Mouse (Mus musculus) MEL (cell line): ENCODE results near the gene Tmem150a. TPM values are rescaled to one million over a fixed set of nuclear protein-coding genes. Genes with fewer than 3 reads are reported as not detected.
A peak's percentile ranks its signal among the peaks of the same experiment; 100 is the strongest.

Experiments
- DNase-seq: peaks from one replicate; pipeline ENCODE4 v3.0.0; 2011; ENCODE audit warnings: low read depth, low spot score
- H3K27ac ChIP-seq: 2 replicates; pipeline ENCODE4 v1.5.1; 2012; ENCODE audit warnings: low read depth, mild to moderate bottlenecking, control low read depth, low read length, moderate library complexity; ENCODE audit not compliant: control insufficient read depth
- H3K27me3 ChIP-seq, 2 experiments: fragments of 150-350 bp in 1 of 2; sonication (generic) in 1 of 2; 2 replicates each; pipeline ENCODE4 v1.6.1; 2012; ENCODE audit warnings: low read length in 2 of 2, mild to moderate bottlenecking in 2 of 2, improper control_type of control experiment in 1 of 2, moderate library complexity in 1 of 2; ENCODE audit not compliant: insufficient read depth in 2 of 2, control insufficient read depth in 1 of 2
- H3K36me3 ChIP-seq, 2 experiments: 2 replicates each; pipeline ENCODE4 v1.6.1; 2012 to 2014; ENCODE audit warnings: low read length in 2 of 2, improper control_type of control experiment in 1 of 2, inconsistent platforms in 1 of 2, mild to moderate bottlenecking in 1 of 2; ENCODE audit not compliant: insufficient read depth in 2 of 2, control insufficient read depth in 1 of 2
- H3K4me1 ChIP-seq, 2 experiments: fragments of 150-350 bp in 1 of 2; sonication (generic) in 1 of 2; 2 replicates each; pipeline ENCODE4 v1.6.1; 2012; ENCODE audit warnings: low read length in 2 of 2, improper control_type of control experiment in 1 of 2, mild to moderate bottlenecking in 1 of 2; ENCODE audit not compliant: insufficient read depth in 2 of 2, control insufficient read depth in 1 of 2
- H3K4me3 ChIP-seq, 2 experiments: fragments of 150-350 bp in 1 of 2; sonication (generic) in 1 of 2; 2 replicates each; pipeline ENCODE4 v1.5.1; 2012; ENCODE audit warnings: low read depth in 2 of 2, low read length in 2 of 2, mild to moderate bottlenecking in 2 of 2, moderate library complexity in 2 of 2, control low read depth in 1 of 2, improper control_type of control experiment in 1 of 2; ENCODE audit not compliant: control insufficient read depth in 1 of 2, insufficient read depth in 1 of 2
- H3K79me2 ChIP-seq: 2 replicates; pipeline ENCODE4 v1.6.1; 2012; ENCODE audit warnings: mild to moderate bottlenecking, low read length, moderate library complexity; ENCODE audit not compliant: control insufficient read depth, poor library complexity, insufficient read depth
- H3K9ac ChIP-seq: 2 replicates; pipeline ENCODE4 v1.6.1; 2012; ENCODE audit warnings: low read depth, mild to moderate bottlenecking, control low read depth, low read length, moderate library complexity; ENCODE audit not compliant: control insufficient read depth, poor library complexity, severe bottlenecking
- H3K9me3 ChIP-seq: fragments of 150-350 bp; sonication (generic); replicated peaks from 2 replicates; pipeline ENCODE4 v1.6.1; 2012; ENCODE audit warnings: mild to moderate bottlenecking, low read length, improper control_type of control experiment, moderate library complexity; ENCODE audit not compliant: insufficient read depth
- BHLHE40 ChIP-seq: IDR thresholded peaks from 2 replicates; pipeline ENCODE4 v1.6.1; 2012; ENCODE audit warnings: low read depth, mild to moderate bottlenecking, inconsistent platforms, low read length, improper control_type of control experiment, borderline replicate concordance
- CHD1 ChIP-seq: IDR thresholded peaks from 2 replicates; pipeline ENCODE4 v1.6.1; 2012; ENCODE audit warnings: low read depth, mild to moderate bottlenecking, inconsistent platforms, low read length, improper control_type of control experiment
- CTCF ChIP-seq, 3 experiments: IDR thresholded peaks in 2 of 3; conservative IDR thresholded peaks in 1 of 3; 2 replicates each; pipeline ENCODE4 v1.5.1; 2011 to 2012; ENCODE audit warnings: low read length in 3 of 3, low read depth in 2 of 3, mild to moderate bottlenecking in 2 of 3, improper control_type of control experiment in 1 of 3, inconsistent platforms in 1 of 3, mixed read lengths in 1 of 3, moderate library complexity in 1 of 3; ENCODE audit not compliant: control insufficient read depth in 1 of 3, insufficient read depth in 1 of 3, poor library complexity in 1 of 3, severe bottlenecking in 1 of 3
- E2F4 ChIP-seq: IDR thresholded peaks from 2 replicates; pipeline ENCODE4 v1.6.1; 2011; ENCODE audit warnings: low read depth, low read length, improper control_type of control experiment, borderline replicate concordance
- EP300 ChIP-seq, 2 experiments: IDR thresholded peaks; 2 replicates each; pipeline ENCODE4 v1.6.1; 2011; ENCODE audit warnings: improper control_type of control experiment in 2 of 2, low read length in 2 of 2, low read depth in 1 of 2, mild to moderate bottlenecking in 1 of 2
- GABPA ChIP-seq: IDR thresholded peaks from 2 replicates; pipeline ENCODE4 v1.6.1; 2012; ENCODE audit warnings: low read depth, mild to moderate bottlenecking, inconsistent platforms, low read length, improper control_type of control experiment, moderate library complexity
- HCFC1 ChIP-seq: IDR thresholded peaks from 2 replicates; pipeline ENCODE4 v1.6.1; 2012; ENCODE audit warnings: low read depth, mild to moderate bottlenecking, inconsistent platforms, low read length, improper control_type of control experiment, moderate library complexity
- KAT2A ChIP-seq: conservative IDR thresholded peaks from 2 replicates; pipeline ENCODE4 v1.6.1; 2012; ENCODE audit warnings: low read depth, low read length, improper control_type of control experiment, inconsistent platforms
- MAX ChIP-seq: IDR thresholded peaks from 2 replicates; pipeline ENCODE4 v1.6.1; 2011; ENCODE audit warnings: low read length, improper control_type of control experiment
- MYB ChIP-seq: IDR thresholded peaks from 2 replicates; pipeline ENCODE4 v1.6.1; 2011; ENCODE audit warnings: mild to moderate bottlenecking, low read depth, low read length, improper control_type of control experiment
- MYC ChIP-seq: IDR thresholded peaks from 2 replicates; pipeline ENCODE4 v1.6.1; 2011; ENCODE audit warnings: low read depth, mild to moderate bottlenecking, low read length, improper control_type of control experiment, moderate library complexity
- NRF1 ChIP-seq: IDR thresholded peaks from 2 replicates; pipeline ENCODE4 v1.6.1; 2014; ENCODE audit warnings: low read depth, mild to moderate bottlenecking, inconsistent platforms, low read length, improper control_type of control experiment, moderate library complexity; ENCODE audit not compliant: poor library complexity, insufficient read depth, severe bottlenecking
- POLR2A ChIP-seq, 2 experiments: IDR thresholded peaks; 2 replicates each; pipeline ENCODE4 v1.6.1; 2011 to 2012; ENCODE audit warnings: low read length in 2 of 2, mild to moderate bottlenecking in 2 of 2, control low read depth in 1 of 2, improper control_type of control experiment in 1 of 2, low read depth in 1 of 2, moderate library complexity in 1 of 2; ENCODE audit not compliant: control insufficient read depth in 1 of 2, insufficient read depth in 1 of 2, poor library complexity in 1 of 2
- POLR2AphosphoS2 ChIP-seq: IDR thresholded peaks from 2 replicates; pipeline ENCODE4 v1.6.1; 2011; ENCODE audit warnings: low read length, improper control_type of control experiment
- RAD21 ChIP-seq: IDR thresholded peaks from 2 replicates; pipeline ENCODE4 v1.6.1; 2011; ENCODE audit warnings: mild to moderate bottlenecking, low read depth, low read length, improper control_type of control experiment
- SIN3A ChIP-seq: IDR thresholded peaks from 2 replicates; pipeline ENCODE4 v1.6.1; 2012; ENCODE audit warnings: low read length, improper control_type of control experiment, inconsistent platforms
- SMC3 ChIP-seq: IDR thresholded peaks from 2 replicates; pipeline ENCODE4 v1.6.1; 2011; ENCODE audit warnings: low read depth, low read length, improper control_type of control experiment
- TAL1 ChIP-seq: IDR thresholded peaks from 2 replicates; pipeline ENCODE4 v1.6.1; 2012; ENCODE audit warnings: mild to moderate bottlenecking, inconsistent platforms, low read length, moderate library complexity, mixed read lengths
- TCF12 ChIP-seq: IDR thresholded peaks from 2 replicates; pipeline ENCODE4 v1.6.1; 2014; ENCODE audit warnings: low read depth, mild to moderate bottlenecking, inconsistent platforms, low read length, improper control_type of control experiment, moderate library complexity
- UBTF ChIP-seq: IDR thresholded peaks from 2 replicates; pipeline ENCODE4 v1.6.1; 2012; ENCODE audit warnings: low read depth, mild to moderate bottlenecking, inconsistent platforms, low read length, improper control_type of control experiment, moderate library complexity, borderline replicate concordance; ENCODE audit not compliant: insufficient read depth
- USF1 ChIP-seq: IDR thresholded peaks from 2 replicates; pipeline ENCODE4 v1.6.1; 2014; ENCODE audit warnings: low read depth, mild to moderate bottlenecking, inconsistent platforms, low read length, improper control_type of control experiment, moderate library complexity
- ZC3H11A ChIP-seq: IDR thresholded peaks from 2 replicates; pipeline ENCODE4 v1.6.1; 2012; ENCODE audit warnings: low read depth, mild to moderate bottlenecking, inconsistent platforms, low read length, improper control_type of control experiment
- ZKSCAN1 ChIP-seq: IDR thresholded peaks from 2 replicates; pipeline ENCODE4 v1.6.1; 2012; ENCODE audit warnings: low read depth, mild to moderate bottlenecking, inconsistent platforms, low read length, improper control_type of control experiment, moderate library complexity
- ZMIZ1 ChIP-seq: IDR thresholded peaks from 2 replicates; pipeline ENCODE4 v1.6.1; 2012; ENCODE audit warnings: low read depth, mild to moderate bottlenecking, inconsistent platforms, low read length, improper control_type of control experiment, moderate library complexity
- polyA plus RNA-seq, 2 experiments: library from polyadenylated mRNA; stranded (reverse) in 1 of 2; unstranded in 1 of 2; fragments of >175 nt in 1 of 2; fragments of >200 nt in 1 of 2; gene quantifications; 2 replicates each; pipeline versions ENCODE4 v1.2.1 to v1.2.4; 2012; ENCODE audit warnings: low replicate concordance in 2 of 2, low read depth in 1 of 2; ENCODE audit not compliant: insufficient read length in 2 of 2, insufficient read depth in 1 of 2, missing spikeins in 1 of 2
- total RNA-seq: library from RNA; depleted of rRNA; stranded (reverse); fragments of 300-350 nt; gene quantifications from 2 replicates; pipeline ENCODE4 v1.2.3, GENCODE M21; 2012

The Tmem150a gene
- total and polyA plus RNA-seq, 3 experiments, result 0.15 to 2.5 TPM; not detected in 1

DNA sequence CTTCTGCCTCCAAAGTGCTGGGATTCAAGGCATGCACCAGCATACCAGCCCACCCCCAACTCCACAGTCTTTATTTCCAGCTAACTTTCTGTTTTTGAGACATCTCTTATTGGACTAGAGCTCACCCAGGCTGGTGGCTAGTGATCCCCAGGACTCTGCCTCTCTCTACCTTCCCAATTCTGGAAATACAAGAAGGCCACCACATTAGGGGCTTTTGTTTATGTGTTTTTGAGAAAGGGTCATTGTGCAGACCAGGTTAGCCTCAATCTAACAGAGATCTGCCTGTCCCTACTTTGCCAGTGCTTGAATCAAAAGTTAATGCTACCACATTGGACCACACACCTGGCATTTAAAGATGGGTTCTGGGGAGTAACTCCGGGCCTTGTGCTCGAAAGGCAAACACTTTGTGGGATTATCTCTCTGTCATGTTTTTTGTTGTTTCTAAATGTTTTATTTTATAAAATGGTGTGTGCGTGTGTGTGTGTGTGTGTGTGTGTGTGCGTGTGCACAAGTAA lies 12.3 kb downstream of the Tmem150a start:
- TF ChIP-seq MYB (peak; percentile 40; the same call in 1 of the 2 replicates), MYC (no peak), BHLHE40 (no peak), ZMIZ1 (peak; percentile 93; the same call in 1 of the 2 replicates), E2F4 (no peak), MAX (no peak), HCFC1 (0 out of 2 replicates have a peak, but pooled peaks have one; percentile 20), TAL1 (no peak), POLR2A (IDR thresholded peaks at IDR 0.05; ENCODE audit: control insufficient read depth in 1 of 2, insufficient read depth in 1 of 2, low read depth in 1 of 2, low read length in 2 of 2, poor library complexity in 1 of 2) (peak in 1 of 2 experiments; percentile 24; a peak in 2 of 4 replicates), SMC3 (peak; percentile 20), SIN3A (0 out of 2 replicates have a peak, but pooled peaks have one; percentile 18), UBTF (no peak), POLR2AphosphoS2 (peak; percentile 92)
- peaks cover 0 to 12% of the 10 kb centered on the region in 2 experiments; a peak in 2 of 4 replicates for H3K4me1 ChIP-seq
- no peaks in the 10 kb centered on the region for H3K9me3 ChIP-seq
- H3K27ac ChIP-seq, result 0 out of 2 replicates have a peak overlapping the region, but pooled peaks have one; percentile 15
- no peaks in the 10 kb centered on the region for H3K27me3 ChIP-seq
- peaks cover 1 to 12% of the 10 kb centered on the region in 2 experiments; a peak in 3 of 4 replicates for H3K36me3 ChIP-seq
- no peak overlapping the region for H3K9ac ChIP-seq
- peaks cover 2% of the 10 kb centered on the region; the same call in 1 of the 2 replicates for H3K79me2 ChIP-seq
- H3K4me3 ChIP-seq, result no peak overlapping the region
- DNase-seq, result no peak

DNA sequence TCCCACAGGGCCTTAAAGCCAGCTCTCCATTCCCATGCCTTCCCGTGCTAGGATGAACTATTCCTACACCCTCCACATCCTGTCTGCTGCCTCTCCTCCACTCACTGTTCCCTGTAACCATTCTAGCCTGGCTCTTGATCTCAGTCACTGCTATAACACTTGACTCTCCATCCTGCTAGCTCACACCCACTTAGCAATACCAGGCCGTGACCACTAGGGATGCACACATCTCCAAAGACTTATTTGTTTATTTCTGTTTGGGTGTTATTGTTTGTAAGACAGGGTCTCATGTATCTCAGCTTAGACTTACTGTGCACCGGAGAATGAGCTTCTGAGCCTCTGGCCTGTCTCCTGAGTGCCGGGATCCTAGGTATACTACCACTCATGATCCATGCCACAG lies 14.3 kb downstream of the Tmem150a start:
- TF ChIP-seq SMC3 (no peak), CTCF (IDR thresholded peaks at IDR 0.05 in 2 of 3, conservative IDR thresholded peaks at IDR 0.05 in 1 of 3; ENCODE audit: control insufficient read depth in 1 of 3, insufficient read depth in 1 of 3, low read depth in 2 of 3, low read length in 3 of 3, poor library complexity in 1 of 3, severe bottlenecking in 1 of 3) (peak; percentile 7 to 40 (median 13); a peak in 4 of 6 replicates)
- no peak overlapping the region for H3K27ac ChIP-seq
- H3K9me3 ChIP-seq, result no peaks in the 10 kb centered on the region
- H3K79me2 ChIP-seq, result peaks cover 18% of the 10 kb centered on the region
- DNase-seq, result no peak
- no peak overlapping the region for H3K9ac ChIP-seq
- H3K36me3 ChIP-seq, result peaks cover 2 to 17% of the 10 kb centered on the region in 2 experiments; a peak in 3 of 4 replicates
- no peaks in the 10 kb centered on the region for H3K27me3 ChIP-seq
- peaks cover 2 to 14% of the 10 kb centered on the region in 2 experiments; a peak in 3 of 4 replicates for H3K4me1 ChIP-seq
- H3K4me3 ChIP-seq, result no peak overlapping the region

DNA sequence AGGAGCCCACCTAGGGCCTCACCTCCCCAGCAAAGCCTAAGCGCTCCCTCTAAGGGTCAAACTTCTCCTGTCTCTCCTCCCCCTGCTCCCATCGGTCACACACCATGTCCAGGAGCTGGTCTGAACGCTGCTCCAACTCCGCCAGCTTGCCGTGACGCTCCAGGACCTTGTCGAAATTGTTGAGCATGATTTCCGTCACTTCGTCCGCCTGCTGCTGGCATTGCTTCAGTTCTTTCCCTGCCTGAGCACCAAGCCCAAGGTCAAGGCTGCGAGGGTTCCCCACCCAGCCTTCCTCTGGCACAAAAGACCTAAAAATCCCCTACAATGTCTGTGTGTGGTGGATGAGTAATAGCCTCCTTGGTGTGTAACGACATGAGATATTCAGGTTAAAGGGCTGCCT lies 14.8 kb downstream of the Tmem150a start:
- Histone ChIP-seq H3K79me2 (peaks cover 22% of the 10 kb centered on the region), H3K9me3 (no peaks in the 10 kb centered on the region), H3K4me3 (no peak overlapping the region), H3K27me3 (no peaks in the 10 kb centered on the region), H3K36me3 (peaks cover 6 to 22% of the 10 kb centered on the region in 2 experiments; a peak in 3 of 4 replicates), H3K9ac (no peak overlapping the region), H3K27ac (no peak overlapping the region), H3K4me1 (peaks cover 4 to 20% of the 10 kb centered on the region in 2 experiments)
- TF ChIP-seq CHD1 (no peak), ZKSCAN1 (no peak), SIN3A (no peak), RAD21 (no peak), ZC3H11A (no peak), NRF1 (no peak), TCF12 (no peak), USF1 (no peak), E2F4 (no peak), GABPA (no peak), POLR2AphosphoS2 (no peak), POLR2A (IDR thresholded peaks at IDR 0.05; ENCODE audit: control insufficient read depth in 1 of 2, insufficient read depth in 1 of 2, low read depth in 1 of 2, low read length in 2 of 2, poor library complexity in 1 of 2) (no peak), EP300 (IDR thresholded peaks at IDR 0.05; ENCODE audit: low read depth in 1 of 2, low read length in 2 of 2) (no peak), KAT2A (no peak)
- DNase-seq, result no peak
